Mouse (Mus musculus): ENCODE data around the gene Atp4b.

Gene Atp4b

DNA sequence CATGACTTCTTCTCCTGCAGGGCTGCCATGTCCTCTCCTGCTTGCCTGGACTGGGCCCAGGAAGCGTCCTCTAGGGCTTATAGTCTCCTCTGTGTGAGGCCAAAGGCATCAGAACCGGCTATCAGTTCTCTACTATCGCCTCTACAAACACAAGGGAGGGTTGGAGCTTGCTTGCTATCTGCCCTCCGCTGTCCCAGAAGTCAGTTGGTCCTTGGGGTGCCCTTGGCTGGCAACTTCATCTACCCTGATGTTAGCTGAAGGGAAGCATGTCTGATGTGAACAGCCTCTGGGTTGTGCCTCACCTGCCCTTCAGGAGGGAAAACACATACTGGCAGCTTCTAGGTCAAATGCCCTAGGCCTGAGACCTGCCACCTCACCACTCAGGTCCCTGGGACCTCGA lies at the start of gene Atp4b:
TSS of gene Atp4b (minus strand) at position 101 of the 400 bp plus-strand sequence.
- DNase-seq = no peak

DNA sequence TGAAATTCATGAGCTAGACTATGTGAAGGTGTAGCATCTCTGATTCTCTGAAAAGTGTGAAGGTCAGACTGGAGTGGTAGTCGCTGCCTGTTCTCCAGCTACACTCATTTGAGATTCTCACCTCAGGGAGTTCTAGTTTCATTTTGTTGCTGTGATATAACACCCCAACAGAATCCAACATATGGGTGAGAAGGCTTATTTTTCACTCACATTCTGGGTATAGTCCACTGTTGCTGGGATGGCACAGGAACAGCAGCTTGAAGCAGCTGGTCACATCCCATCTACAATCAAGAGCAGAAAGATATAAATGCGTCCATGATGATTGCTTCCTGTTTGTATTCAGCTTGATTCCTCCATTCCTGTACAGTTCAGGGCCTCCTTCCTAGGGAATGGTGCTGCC lies 45.5 kb upstream of the Atp4b start:
- DNase-seq = no peak

DNA sequence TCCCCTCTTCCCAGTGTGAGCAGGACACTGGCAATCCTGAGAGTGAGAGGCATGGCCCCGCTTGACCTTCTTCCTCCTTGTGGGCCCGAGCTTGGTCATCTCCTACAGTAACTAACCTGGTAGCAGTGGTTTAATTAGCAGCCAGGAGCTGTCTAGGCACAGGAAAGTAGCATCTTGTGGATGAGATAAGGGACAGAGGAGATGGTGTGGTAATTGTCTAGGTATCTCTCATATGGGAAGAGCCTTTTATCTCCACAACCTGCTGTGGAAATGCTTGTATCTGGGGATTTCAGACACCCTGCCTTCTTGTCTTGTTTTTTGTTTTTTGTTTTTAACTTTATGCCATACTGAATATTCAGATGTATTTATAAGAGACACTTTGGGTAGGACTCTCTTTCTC lies 40.9 kb upstream of the Atp4b start:
- no peak for DNase-seq

DNA sequence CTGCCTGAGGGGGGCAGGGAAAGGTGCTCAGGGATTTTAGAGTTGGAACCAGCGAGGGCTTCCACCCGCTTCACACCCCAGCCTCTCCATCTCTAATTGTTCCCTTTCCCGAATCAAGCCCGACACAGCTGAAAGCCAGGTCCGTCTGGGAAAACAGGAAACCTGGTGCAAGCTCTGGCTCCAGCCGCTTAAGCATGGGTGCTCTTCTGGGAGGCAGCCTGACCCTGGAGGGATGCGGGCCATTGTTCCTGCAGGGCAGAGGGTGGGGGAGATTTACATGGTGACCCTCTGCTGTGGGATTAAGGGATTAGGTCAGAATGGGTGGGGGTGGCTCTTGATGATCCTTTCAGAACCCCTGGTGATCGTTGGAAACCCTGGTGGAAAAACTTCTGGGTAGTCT lies 39.4 kb upstream of the Atp4b start:
- DNase-seq = no peak

DNA sequence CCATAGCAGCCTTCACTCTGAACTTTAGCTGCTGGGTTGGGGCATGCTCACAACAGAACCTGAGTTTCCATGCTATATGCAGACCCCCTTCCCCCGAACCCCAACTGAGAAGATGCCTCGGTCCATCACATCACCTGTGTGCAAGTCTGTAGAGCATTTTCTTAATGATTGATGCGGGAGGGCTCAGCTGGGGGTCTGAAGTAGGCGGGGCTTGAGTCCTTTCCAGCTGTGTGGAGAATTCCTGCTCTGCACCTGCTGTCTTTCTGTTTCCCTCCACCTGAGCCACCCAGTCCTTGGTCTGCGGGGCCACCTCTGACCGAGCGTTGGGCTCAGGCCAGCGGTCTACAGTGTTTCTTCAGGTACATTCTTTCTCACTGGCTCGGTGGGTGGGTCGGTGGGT lies 38.3 kb upstream of the Atp4b start, which contains the start of gene Tmem255b:
TSS of gene Tmem255b (plus strand) at position 301 of the 400 bp plus-strand sequence.
- DNase-seq = no peak

DNA sequence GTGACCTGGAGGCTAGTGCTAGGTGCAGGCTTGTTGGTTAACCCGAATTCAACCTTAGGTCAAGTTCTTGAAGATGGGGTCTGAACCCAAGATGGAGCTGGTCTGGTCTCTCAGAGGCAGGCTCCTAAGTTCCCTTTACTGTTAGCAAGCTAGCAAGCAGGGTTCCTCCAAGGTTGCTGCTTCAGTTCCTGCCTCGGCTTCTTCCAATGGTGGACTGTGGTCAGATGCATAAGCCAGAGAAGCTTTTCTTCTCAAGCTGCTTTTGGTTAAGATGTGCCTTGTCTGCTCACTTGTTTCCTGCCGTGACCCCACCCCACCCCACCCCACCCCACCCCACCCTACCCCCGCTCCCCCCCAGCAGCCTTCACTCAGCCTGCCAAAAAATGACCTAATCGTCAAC lies 36.5 kb upstream of the Atp4b start:
- no peak for DNase-seq

DNA sequence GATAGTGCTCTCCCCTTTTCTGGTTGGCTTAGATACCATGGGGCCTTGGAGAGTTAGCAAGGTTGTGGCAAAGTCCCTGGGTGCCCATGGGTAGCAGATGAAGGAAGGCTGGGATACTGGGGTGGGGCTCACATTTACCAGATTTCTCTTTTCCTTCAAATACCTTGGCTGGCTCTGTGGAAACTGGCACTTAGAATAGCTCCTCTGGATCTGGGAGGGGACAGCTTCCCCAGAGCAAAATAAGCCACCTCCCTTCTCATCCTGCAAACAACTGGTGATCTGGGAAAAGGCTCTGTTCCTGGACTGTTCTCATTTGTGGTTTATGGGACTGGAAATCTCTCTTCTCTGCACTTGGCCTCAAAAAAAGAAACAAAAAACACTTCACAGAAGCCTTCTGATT lies 34.2 kb upstream of the Atp4b start:
- no peak for DNase-seq

DNA sequence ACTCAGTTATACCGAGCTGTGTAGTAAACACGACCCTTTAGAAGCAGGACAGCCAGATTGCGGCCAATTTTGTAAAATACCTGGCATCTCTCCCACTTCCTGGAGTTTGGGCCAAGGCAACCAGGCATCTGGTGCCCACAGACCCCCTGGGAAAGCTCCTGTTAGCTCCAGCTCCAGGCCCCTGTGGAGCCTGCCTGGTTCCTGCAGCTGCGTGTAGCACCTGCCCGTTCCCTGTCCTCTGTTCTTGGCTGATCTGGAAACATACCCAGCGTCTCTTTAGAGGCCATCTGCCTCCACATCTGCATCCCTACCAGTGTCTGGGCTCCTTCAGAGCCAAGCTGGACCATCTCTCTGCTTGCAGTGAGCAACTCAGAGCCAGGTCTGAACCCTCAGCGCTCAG lies 33.8 kb upstream of the Atp4b start:
- DNase-seq = no peak

DNA sequence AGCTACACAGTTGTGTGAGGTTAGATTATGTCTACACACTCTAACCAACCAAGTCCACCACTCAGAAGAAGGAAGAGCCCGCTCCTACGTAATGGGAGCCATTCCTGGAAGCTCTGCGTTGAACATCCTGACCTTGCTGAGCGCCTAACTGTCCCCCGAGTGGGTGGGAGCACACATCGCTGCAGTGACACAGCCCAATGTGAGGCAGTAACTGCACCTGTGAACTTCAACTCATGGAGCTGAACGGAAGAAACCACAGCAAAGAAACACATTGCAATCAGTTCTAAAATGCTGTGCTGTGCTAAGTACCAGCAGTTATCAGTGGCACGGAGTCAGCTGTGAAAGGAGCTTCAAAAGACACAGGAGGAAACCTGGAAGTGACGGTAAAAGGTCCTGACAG lies 31.5 kb upstream of the Atp4b start:
- peak; percentile 76 for DNase-seq

DNA sequence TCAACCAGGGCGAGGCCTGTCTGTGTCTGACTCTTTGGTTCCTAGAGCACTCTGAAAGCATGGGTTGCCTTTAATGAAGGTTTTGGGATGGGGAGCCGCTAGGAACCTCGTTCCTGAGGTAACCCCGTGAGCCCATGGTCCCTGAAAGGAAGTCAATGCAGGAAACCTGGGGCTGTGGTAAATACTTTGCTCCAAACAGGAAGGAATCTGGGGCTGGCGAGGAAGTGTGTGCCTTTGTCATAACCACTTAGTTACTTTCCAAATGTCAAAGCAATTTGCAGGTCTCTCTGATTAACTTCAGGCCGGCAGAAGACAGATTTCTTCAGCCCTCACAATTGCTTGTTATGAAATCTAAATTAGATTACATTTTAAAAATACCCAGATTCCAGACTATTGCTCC lies 30.7 kb upstream of the Atp4b start:
- no peak for DNase-seq

DNA sequence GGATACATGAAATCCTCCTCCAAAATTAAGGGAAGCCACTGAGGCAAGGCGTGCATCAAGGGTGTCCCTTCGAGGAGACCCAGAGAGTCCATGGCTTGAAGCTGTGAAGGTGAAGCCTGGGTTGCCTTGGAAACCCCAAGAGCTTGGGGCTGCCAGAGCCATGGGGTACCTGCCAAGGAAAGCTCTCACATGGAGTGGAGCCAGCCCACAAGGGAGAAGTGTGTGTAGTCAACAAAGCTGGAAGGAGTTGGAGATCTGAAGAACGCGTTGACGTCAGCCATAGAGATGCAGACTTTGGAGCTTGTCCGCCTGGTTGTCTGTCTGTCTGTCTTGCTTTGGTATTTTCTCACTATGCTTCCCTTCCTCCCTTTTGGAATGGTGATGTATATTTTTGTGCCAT lies 24.3 kb upstream of the Atp4b start:
- no peak for DNase-seq

DNA sequence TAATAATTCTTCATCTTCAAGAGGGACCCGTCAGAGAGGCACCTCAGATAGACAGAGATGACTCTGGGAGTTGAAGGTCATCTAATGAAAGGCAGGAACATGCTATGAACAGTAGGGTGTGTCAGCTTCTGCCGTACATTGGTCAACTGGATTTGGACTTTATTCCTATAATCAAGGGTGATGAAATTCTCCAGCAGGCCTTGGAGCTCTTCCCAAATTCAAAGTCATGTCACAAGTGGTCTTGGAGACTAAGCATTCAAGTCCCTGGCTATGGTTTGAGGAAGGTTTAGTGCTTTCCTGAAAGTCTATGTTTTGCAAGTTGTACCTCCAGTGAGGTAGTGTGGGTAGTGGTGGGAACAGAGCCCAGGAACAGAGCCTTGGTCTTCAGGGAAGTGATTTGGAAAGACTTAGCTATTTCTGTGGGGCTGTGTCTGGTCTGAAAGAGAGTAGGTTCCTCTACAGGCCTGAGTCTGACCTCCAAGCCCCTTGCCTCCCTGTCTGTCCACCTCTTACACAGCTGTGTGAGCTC lies 22.6 kb upstream of the Atp4b start:
- DNase-seq = no peak

DNA sequence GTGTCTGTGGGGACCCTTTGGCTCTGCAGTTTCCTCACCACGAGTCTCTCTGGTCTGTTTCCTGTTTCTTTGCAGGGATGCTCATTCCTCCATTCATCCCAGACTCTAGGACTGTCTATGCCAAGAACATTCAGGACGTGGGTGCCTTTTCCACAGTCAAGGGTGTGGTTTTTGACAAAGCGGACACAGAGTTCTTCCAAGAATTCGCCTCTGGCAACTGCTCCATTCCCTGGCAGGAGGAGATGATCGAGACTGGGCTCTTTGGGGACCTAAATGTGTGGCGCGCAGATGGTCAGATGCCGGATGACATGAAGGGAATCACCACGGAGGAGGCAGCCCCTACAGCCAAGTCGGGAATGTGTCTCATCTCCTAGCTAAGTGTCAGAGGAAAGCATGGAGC lies 19.3 kb upstream of the Atp4b start:
- DNase-seq = no peak

DNA sequence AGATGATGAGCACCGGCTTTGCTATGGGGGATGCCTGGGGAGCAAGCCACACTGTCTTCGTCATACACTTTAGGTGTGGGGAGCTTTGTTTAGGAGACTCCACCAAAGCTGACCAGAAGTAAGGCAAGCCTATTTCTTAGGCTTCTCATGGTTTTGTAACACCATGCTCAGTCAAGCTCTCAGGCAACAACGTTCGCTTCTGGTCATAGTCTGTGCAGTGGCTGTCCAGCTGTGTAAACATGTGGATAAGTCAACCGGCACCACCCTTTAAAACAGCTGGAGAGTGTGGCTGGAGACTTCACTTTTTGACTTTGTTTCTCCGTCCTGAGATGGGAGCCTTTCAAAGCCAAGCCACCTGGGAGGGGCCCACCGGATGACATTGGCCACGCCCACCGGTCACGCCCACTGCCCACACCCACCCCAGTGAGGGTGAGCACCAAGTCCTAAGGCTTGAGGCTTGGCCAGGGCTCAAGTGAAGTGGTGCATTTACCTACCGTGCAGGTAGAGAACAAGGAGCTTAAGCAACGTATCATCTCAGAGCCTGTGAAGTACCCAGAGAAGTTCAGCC lies 17.3 kb upstream of the Atp4b start:
- peak; percentile 76 for DNase-seq

DNA sequence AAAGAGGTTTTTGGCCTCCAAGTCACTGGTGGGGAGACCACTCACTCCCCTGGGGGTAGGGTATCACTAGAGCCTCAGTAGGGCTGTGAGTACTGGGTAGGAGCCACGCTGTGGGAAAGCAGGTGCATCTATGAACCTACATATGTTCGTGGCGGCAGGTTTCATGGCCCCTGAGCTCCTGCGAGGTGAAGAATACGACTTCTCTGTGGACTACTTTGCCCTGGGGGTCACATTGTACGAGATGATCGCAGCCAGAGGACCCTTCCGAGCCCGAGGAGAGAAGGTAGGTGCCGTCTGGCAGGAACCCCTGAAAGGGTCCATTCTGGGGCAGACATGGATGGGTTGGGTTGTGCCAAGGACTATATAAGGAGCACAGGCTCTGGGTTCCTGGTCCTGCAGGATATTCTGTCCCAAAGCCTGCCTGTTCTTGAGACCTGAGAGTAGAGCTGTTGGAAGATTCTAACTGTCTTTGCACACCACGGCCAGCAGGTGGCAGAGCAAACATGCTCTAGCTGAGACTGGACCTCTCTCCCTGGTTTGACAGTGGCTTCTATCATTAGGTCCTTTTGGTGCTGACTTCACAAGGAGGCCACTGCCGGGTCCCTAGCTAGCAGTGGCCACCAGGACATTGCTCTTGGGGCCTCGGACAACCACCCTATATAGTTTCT lies 16.4 kb upstream of the Atp4b start:
- DNase-seq = peak; percentile 85

DNA sequence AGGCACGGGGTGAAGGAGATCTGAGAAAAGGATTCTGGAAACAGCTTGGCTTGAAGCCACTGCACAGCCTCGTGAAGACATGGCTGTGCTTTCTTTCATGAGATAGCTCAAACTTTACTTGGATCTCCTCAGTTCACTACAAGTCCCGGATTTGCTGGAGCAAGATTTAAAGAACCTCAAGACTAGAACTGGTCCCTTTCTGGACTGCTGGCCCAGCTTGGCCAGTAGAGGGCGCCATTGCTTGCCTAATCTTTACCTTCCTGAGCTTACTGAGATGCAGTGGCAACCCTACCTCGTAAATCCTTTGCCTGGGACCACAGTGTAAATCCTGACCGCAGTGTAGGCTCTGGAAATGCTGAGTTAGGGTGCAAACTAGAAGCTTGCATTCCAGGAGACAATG lies 15.0 kb upstream of the Atp4b start:
- peak; percentile 89 for DNase-seq

DNA sequence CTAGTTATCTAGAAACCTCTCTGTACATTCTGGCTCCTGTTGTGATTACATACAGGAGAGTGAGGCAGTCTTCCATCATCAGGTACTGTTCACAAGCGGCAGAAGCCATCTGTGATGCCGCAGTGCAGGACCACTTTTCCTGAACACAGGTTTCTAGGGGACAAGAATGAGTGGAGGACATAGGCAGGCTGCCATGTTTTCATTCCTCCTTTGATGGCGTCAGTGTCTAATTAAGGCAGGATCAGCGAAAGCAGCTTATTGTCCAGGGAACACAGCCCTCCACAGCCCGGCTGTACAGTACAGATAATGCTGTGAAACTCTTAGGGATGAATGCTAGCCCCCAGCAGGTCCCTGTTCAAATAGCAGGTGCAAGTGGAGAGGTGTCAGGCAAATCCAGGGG lies 9.4 kb upstream of the Atp4b start:
- no peak for DNase-seq

DNA sequence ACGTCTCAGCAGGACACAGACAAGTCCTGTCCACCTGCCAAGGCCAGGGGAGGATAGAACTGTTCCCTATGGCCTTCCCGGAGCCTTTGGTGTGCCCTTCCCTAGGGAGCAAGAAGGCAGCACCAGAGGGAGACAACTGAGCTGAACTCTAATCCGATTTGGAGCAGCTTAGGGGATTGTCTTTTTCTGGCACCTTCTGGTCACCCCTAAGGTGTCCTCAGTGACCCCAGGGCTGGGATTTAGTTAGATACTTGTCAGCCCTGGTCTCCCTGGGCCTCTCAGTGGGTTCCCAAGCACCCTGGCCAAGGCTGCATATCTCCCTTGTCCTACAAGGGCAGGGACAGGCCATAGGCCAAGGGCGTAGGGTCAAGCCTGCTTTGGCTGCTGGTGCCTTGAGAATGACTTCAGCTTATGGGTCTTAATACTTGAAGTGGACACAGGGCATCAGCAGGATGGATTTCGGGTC lies 8.1 kb upstream of the Atp4b start, which contains the start of gene Grk1:
TSS of gene Grk1 (plus strand) at position 416 of the 466 bp plus-strand sequence.
- DNase-seq = no peak

DNA sequence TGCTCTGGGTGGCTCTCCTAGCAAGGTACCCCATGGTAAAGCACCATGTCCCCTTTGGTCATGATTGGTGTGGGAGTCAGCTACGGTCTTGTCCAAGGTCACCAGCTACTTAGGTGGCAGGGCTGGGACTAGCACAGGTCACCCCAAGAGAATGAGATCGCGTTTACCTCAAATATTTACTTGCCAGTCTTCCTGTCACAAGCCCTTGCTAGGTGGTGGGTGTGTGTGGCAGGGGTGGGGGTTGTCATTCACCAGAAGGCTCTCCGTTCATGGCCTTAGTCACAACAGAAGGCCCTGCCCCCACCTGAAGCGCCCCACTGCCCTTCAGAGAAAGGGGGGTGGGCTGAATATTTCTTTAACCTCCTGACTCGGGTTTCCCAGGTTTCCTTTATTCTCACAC lies 6.9 kb upstream of the Atp4b start:
- DNase-seq = no peak

DNA sequence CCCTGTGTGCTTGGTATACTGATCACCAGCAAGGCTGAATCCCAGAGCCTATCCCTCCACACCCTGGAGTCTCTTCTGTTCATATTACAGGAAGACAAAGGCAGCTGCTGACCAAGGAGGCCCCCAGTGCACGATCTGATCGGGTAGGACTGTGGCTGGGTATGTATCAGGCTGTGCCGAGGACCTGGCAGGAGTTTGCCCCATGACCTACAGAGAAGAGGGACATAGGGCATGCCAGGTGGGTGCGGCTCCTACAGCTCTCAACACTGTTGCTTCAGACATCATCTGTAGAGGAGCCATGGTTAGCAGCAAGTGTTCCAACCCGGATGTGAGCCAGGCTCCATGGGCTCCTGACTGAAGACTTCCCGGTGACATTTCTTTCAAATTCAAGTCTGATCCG lies 2.8 kb downstream of the Atp4b start:
- no peak for DNase-seq

DNA sequence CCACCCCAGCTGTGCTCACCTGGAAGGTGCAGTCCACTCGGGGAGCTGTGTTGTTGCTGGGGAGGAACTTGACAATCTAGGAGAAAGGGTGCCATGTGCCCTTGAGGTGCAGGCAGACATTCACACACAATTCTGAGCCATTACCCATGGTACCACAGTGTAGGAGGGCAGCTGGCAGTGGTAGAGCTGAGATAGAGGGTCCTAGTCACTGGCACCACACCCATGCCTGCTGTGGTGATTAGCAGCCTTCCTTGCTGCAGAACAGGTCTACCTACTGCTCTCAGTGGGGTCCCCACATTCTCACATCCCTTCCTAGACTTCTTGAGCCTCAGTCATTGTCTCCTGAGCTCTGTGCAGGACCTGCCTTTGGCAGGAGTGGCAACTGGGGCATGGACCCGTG lies 7.9 kb downstream of the Atp4b start:
- no peak for DNase-seq

DNA sequence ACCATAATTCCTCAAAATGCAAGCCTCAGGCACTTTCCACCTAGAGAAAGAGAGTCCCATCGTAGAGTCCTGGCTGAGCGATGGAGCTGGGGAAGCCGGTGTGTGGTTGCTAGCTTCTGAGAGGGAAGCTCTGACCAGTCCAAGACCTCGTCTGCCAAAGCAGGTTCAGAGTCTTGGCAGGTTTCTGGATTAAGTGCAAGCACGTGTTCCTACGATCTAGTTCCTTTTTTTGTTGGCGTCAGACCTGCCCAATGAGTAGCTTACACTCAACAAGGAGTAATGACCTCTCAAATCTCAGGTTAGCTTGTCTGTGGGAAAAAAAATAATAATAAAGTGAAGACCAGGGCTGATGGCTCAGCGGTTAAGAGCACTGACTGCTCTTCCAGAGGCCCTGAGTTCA lies 8.9 kb downstream of the Atp4b start:
- DNase-seq = no peak

DNA sequence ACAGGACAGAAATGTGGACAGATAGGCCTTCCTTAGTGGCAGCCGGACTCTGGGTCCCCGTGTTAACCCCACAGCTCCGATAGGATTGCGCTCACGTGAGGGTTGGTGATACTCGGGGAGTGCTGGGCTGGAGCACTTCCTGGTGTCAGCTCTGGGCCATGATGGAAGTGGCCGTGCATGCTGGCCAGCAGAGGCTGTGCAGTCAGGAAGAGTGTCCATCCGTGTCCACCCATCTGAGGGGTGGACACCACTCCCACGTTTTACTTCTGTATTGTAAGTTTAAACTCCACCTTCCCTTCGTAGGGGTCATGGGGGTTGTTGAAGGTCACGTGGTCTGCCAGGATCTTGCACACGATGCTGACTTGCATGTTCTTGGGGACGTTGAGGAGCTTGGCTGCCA lies 10.3 kb downstream of the Atp4b start:
- DNase-seq = no peak

DNA sequence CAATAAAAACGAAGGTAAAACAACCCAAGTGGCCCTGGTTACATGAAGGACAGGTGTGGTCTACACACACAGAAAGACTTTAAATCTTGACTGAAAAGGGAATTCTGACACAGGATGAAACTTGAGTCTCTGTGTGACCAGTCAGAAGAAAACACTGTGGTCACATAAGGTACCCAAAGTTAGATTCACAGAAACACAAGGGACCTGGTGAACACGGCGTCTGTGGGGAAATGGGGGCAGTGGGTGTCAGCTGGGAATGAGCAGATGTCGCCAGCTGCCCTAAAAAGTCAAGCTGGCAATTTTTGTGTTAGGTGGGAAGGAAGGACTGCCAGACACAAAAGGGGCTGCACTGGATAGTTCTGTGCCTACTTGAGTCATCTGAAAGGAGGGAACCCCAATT lies 13.6 kb downstream of the Atp4b start:
- no peak for DNase-seq

DNA sequence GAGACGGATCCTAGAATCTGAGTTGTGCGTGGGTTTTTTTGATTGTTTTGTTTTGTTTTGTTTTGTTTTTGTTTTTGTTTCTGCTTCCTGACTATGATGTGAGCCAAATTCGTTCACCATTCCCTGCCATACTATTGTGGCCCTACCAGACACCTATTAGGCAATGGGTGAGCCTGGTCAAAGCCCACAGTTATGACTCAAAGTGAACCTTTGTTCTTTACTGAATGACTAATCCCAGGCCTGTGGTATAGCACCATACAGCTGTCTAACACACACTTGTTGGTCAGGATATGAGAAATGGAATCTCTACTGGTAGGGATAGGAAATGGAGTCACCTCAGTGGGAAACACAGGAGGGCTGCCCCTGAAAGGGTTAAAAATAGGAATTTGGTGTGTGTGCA lies 14.1 kb downstream of the Atp4b start:
- DNase-seq = no peak

Data from thymus, postnatal 4 days (tissue).